Mouse (Mus musculus) hindbrain, embryonic 11.5 days (tissue): ENCODE measurements around the gene Gjb6. TPM values are rescaled to one million over a fixed set of nuclear protein-coding genes. Genes with fewer than 3 reads are reported as not detected.
A peak's percentile ranks its signal among the peaks of the same experiment; 100 is the strongest.

Experiments used
- ATAC-seq: fragments of 200-750 bp; cut with Nextera tagmentation; 2 replicates; pipeline ENCODE4 v1.8.0; 2017; ENCODE audit warnings: mild to moderate bottlenecking, moderate TSS enrichment, moderate library complexity; ENCODE audit not compliant: low FRiP score
- DNase-seq: peaks from one replicate; pipeline ENCODE4 v3.0.0-alpha.2; 2015; ENCODE audit warnings: low spot score
- H3K27ac ChIP-seq: fragments of 300-500 bp; sonication (generic); 2 replicates; pipeline ENCODE4 v1.5.1; 2014; ENCODE audit warnings: mild to moderate bottlenecking, low read depth, low read length
- H3K27me3 ChIP-seq: fragments of 300-500 bp; sonication (generic); 2 replicates; pipeline ENCODE4 v1.6.1; 2014; ENCODE audit warnings: mild to moderate bottlenecking, low read length, moderate library complexity, mixed read lengths; ENCODE audit not compliant: control insufficient read depth, insufficient read depth
- H3K36me3 ChIP-seq: fragments of 300-500 bp; sonication (generic); 2 replicates; pipeline ENCODE4 v1.6.1; 2014; ENCODE audit warnings: mild to moderate bottlenecking, low read length, moderate library complexity, mixed read lengths; ENCODE audit not compliant: control insufficient read depth, insufficient read depth
- H3K4me1 ChIP-seq: fragments of 300-500 bp; sonication (generic); replicated peaks from 2 replicates; pipeline ENCODE4 v1.6.1; 2014; ENCODE audit warnings: low read length, mixed read lengths; ENCODE audit not compliant: control insufficient read depth, insufficient read depth
- H3K4me2 ChIP-seq: fragments of 300-500 bp; sonication (generic); replicated peaks from 2 replicates; pipeline ENCODE4 v1.6.1; 2014; ENCODE audit warnings: mild to moderate bottlenecking, low read depth, low read length
- H3K4me3 ChIP-seq: fragments of 300-500 bp; sonication (generic); 2 replicates; pipeline ENCODE4 v1.5.1; 2014; ENCODE audit warnings: low read depth, low read length
- H3K9ac ChIP-seq: fragments of 300-500 bp; sonication (generic); 2 replicates; pipeline ENCODE4 v1.6.1; 2014; ENCODE audit warnings: low read depth, low read length
- H3K9me3 ChIP-seq: fragments of 300-500 bp; sonication (generic); 2 replicates; pipeline ENCODE4 v1.6.1; 2016; ENCODE audit warnings: low read length; ENCODE audit not compliant: control insufficient read depth
- WGBS: fragments of 180-500 bp; shearing (Covaris S2); extraction: QIAGEN DNeasy Blood & Tissue Kit; methylation state at CpG from one replicate; pipeline ENCODE4 v1.1.7; 2014; 5-methylcytosine and 5-hydroxymethylcytosine counted together
- polyA plus RNA-seq: library from polyadenylated mRNA; unstranded; fragments of >200 nt; fragmentation: Nextera tagmentation; extraction: Ambion mirVana; gene quantifications from 2 replicates; pipeline ENCODE4 v1.2.1, GENCODE M21; 2014

The Gjb6 gene
- polyA plus RNA-seq, 1 experiment from 2014 or later: 6.5 TPM

GRCm38 (mm10) chr14:57103121-57103520, 30.3 kb downstream of the Gjb6 start:
- 49% methylated on average over 6 of the region's 6 CpGs for WGBS
- no peaks in the 10 kb centered on the region for H3K36me3 ChIP-seq
- H3K9me3 ChIP-seq: no peaks in the 10 kb centered on the region
- no peak overlapping the region for H3K4me3 ChIP-seq
- no peak overlapping the region for H3K27ac ChIP-seq
- H3K27me3 ChIP-seq: peaks cover 53% of the 10 kb centered on the region
- DNase-seq (no peak), ATAC-seq (no peak)
- H3K9ac ChIP-seq: no peak overlapping the region
- H3K4me2 ChIP-seq: peak overlapping the region; percentile 98
- H3K4me1 ChIP-seq: peaks cover 2% of the 10 kb centered on the region; the same call in 1 of the 2 replicates

GRCm38 (mm10) chr14:57101623-57102022, 31.8 kb downstream of the Gjb6 start:
- Histone ChIP-seq H3K9ac (no peak overlapping the region), H3K4me3 (no peak overlapping the region), H3K9me3 (no peaks in the 10 kb centered on the region), H3K36me3 (no peaks in the 10 kb centered on the region), H3K4me1 (peaks cover 2% of the 10 kb centered on the region; the same call in 1 of the 2 replicates), H3K27ac (no peak overlapping the region), H3K4me2 (no peak overlapping the region), H3K27me3 (peaks cover 48% of the 10 kb centered on the region)
- WGBS: 87% methylated on average over 7 of the region's 7 CpGs
- DNase-seq (no peak), ATAC-seq (no peak)

- 81% methylated on average over 4 of the region's 4 CpGs for WGBS
- H3K4me1 ChIP-seq: no peaks in the 10 kb centered on the region
- no peak overlapping the region for H3K4me3 ChIP-seq
- no peak overlapping the region for H3K27ac ChIP-seq
- H3K9me3 ChIP-seq: no peaks in the 10 kb centered on the region
- H3K9ac ChIP-seq: no peak overlapping the region
- no peak overlapping the region for H3K4me2 ChIP-seq
- ATAC-seq (no peak), DNase-seq (no peak)
- H3K27me3 ChIP-seq: no peaks in the 10 kb centered on the region
- no peaks in the 10 kb centered on the region for H3K36me3 ChIP-seq
These were observed 37.6 kb downstream of the Gjb6 start for GRCm38 (mm10) chr14:57095855-57096254.

GRCm38 (mm10) chr14:57093029-57093428, 40.4 kb downstream of the Gjb6 start:
- 5% methylated on average over 7 of the region's 8 CpGs for WGBS
- H3K27me3 ChIP-seq: no peaks in the 10 kb centered on the region
- no peaks in the 10 kb centered on the region for H3K4me1 ChIP-seq
- H3K36me3 ChIP-seq: no peaks in the 10 kb centered on the region
- no peak overlapping the region for H3K4me2 ChIP-seq
- peak; percentile 60 for DNase-seq
- no peak for ATAC-seq
- H3K9me3 ChIP-seq: no peaks in the 10 kb centered on the region
- H3K27ac ChIP-seq: no peak overlapping the region
- H3K4me3 ChIP-seq: no peak overlapping the region
- H3K9ac ChIP-seq: no peak overlapping the region

- Histone ChIP-seq H3K27me3 (no peaks in the 10 kb centered on the region), H3K27ac (no peak overlapping the region), H3K9me3 (no peaks in the 10 kb centered on the region), H3K36me3 (no peaks in the 10 kb centered on the region), H3K4me1 (no peaks in the 10 kb centered on the region), H3K4me2 (no peak overlapping the region), H3K9ac (no peak overlapping the region), H3K4me3 (no peak overlapping the region)
- no peak for ATAC-seq
- 63% methylated on average over 2 of the region's 2 CpGs for WGBS
- DNase-seq: no peak
These were observed 43.4 kb downstream of the Gjb6 start for GRCm38 (mm10) chr14:57090001-57090400.

- no peak overlapping the region for H3K27ac ChIP-seq
- no peak overlapping the region for H3K4me2 ChIP-seq
- no peak overlapping the region for H3K4me3 ChIP-seq
- no peaks in the 10 kb centered on the region for H3K27me3 ChIP-seq
- no peak for DNase-seq
- 88% methylated on average over 7 of the region's 7 CpGs for WGBS
- no peak overlapping the region for H3K9ac ChIP-seq
- H3K36me3 ChIP-seq: no peaks in the 10 kb centered on the region
- no peaks in the 10 kb centered on the region for H3K4me1 ChIP-seq
- no peak for ATAC-seq
- no peaks in the 10 kb centered on the region for H3K9me3 ChIP-seq
These were observed 44.3 kb downstream of the Gjb6 start for GRCm38 (mm10) chr14:57089107-57089506.

GRCm38 (mm10) chr14:57084180-57084668, 49.2 kb downstream of the Gjb6 start:
- no peaks in the 10 kb centered on the region for H3K36me3 ChIP-seq
- ATAC-seq (no peak), DNase-seq (no peak)
- no peak overlapping the region for H3K9ac ChIP-seq
- H3K9me3 ChIP-seq: no peaks in the 10 kb centered on the region
- no peaks in the 10 kb centered on the region for H3K4me1 ChIP-seq
- H3K4me3 ChIP-seq: no peak overlapping the region
- H3K27ac ChIP-seq: no peak overlapping the region
- WGBS: 70% methylated on average over 11 of the region's 11 CpGs
- H3K27me3 ChIP-seq: no peaks in the 10 kb centered on the region
- no peak overlapping the region for H3K4me2 ChIP-seq

- DNase-seq: no peak
- no peak for ATAC-seq
- no peaks in the 10 kb centered on the region for H3K9me3 ChIP-seq
- no peak overlapping the region for H3K27ac ChIP-seq
- no peaks in the 10 kb centered on the region for H3K36me3 ChIP-seq
- 100% methylated on average over 1 of the region's 1 CpGs for WGBS
- no peaks in the 10 kb centered on the region for H3K27me3 ChIP-seq
- H3K4me2 ChIP-seq: no peak overlapping the region
- H3K9ac ChIP-seq: no peak overlapping the region
- no peaks in the 10 kb centered on the region for H3K4me1 ChIP-seq
- H3K4me3 ChIP-seq: no peak overlapping the region
These were observed 50.5 kb downstream of the Gjb6 start for GRCm38 (mm10) chr14:57082863-57083262.

- H3K4me2 ChIP-seq: no peak overlapping the region
- H3K9ac ChIP-seq: no peak overlapping the region
- H3K27ac ChIP-seq: no peak overlapping the region
- ATAC-seq (no peak), DNase-seq (no peak)
- H3K9me3 ChIP-seq: no peaks in the 10 kb centered on the region
- H3K36me3 ChIP-seq: no peaks in the 10 kb centered on the region
- 80% methylated on average over 6 of the region's 6 CpGs for WGBS
- H3K27me3 ChIP-seq: no peaks in the 10 kb centered on the region
- H3K4me3 ChIP-seq: no peak overlapping the region
- no peaks in the 10 kb centered on the region for H3K4me1 ChIP-seq
These were observed 57.9 kb downstream of the Gjb6 start for GRCm38 (mm10) chr14:57075537-57075936.
